Mouse (Mus musculus): ENCODE measurements around the gene Gm17482.
"Not testable (repeated sequence)": the region's sequence is repeated elsewhere in the genome, so short reads cannot be mapped to it uniquely, and the experiment has no call there.

Gene Gm17482

DNA sequence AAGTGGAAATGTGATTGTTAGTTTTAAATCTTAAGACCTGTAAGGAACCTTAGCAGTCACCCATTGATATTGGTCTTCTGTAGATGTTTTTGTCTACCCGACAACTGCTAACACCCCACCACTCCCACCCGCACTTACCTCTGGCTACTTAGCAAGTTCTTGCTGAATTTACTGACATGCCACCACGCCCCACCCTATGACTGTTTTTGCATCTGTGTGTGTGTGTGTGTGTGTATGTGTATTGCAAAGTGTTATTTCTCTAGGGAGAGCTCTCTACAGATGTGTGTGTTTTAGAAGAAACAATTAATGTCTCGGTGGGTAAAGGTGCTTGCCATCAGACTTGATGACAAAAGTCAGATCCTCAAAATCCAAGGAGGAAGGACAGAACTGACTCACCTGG is at the start of gene Gm17482:
Gm17482 (plus strand) TSS at position 301 of the 400 bp plus-strand sequence.
- CTCF ChIA-PET = no interaction called here

DNA sequence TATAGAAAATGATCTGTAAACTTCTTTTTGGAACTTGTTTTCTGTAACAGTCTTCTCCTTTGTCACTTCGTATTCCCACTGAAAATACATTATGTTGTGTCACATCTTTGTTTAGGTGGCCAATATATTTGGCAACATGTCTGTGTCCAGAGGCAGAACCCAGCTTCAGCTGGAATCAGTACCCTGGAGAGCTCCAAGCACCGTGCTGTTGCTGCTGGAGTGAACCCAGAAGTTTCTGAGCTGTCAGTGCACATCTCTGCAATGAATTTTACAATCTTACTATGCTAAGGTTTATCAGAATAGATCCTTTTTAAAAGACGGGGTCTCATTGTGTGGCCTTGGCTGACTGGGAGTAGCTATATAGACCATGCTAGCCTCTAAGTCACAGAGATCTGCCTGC is 48.3 kb upstream of the Gm17482 start:
- CTCF ChIA-PET = no interaction called here

DNA sequence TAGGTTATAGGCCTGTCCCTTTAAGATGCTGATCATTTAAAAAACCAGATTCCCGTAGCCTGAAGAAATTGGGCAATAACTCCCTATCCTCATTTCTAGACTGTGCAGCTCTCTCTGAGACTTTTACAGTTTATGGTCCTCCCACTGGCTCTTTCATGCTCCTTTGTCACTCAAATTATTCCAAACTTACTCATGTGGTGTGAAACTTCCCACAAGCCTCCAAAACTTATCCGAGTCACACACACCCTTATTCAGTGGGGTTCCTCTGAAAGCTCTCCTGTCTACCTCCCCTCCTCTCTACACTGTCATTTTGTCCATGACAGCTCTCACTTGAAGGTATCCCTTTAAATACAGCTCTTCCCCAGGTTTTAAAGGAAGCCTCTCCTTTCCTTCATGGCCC is 46.0 kb upstream of the Gm17482 start:
- CTCF ChIA-PET = no interaction called here

DNA sequence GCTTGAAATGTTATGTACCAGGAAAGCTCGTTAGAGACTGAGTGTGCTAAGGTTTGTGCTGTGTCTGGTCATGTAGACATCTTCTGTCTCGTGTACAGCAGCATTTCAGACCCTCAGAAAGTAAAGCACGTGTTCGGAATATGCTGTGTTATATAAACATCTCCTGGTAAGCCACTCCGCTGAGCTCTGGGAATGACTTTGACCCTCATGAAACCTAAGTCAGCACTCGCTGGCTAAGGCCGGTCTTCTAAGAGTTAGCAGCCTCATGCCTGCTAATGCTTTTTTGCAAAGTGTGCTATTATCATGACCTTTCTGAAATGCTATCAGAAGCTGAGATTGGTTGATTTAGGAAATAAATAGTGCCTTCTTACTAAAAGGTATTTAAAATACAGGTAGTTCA is 36.0 kb upstream of the Gm17482 start:
- CTCF ChIA-PET = no interaction called here

GRCm38 (mm10) chr6:115200753-115201152 is 26.4 kb upstream of the Gm17482 start:
- CTCF ChIA-PET = no interaction called here

DNA sequence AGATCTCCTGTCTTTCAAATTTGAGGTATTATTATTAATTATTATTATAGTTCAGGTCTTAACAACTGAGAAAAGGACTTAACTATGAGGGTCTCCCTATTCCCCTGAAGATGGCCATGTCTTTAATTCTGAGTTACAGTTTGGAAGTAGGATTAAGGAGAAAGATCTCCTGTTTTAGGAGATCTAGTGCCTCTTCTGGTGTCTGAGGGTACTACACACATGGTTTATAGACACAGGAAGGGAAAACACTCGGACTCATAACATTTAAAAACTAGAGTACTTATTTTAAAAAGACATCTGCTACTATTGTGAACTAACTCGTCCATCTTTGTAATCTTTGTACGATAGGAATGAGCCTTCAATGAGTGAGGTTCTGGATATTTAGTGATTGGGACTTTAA is 24.1 kb upstream of the Gm17482 start:
- CTCF ChIA-PET = no interaction called here

DNA sequence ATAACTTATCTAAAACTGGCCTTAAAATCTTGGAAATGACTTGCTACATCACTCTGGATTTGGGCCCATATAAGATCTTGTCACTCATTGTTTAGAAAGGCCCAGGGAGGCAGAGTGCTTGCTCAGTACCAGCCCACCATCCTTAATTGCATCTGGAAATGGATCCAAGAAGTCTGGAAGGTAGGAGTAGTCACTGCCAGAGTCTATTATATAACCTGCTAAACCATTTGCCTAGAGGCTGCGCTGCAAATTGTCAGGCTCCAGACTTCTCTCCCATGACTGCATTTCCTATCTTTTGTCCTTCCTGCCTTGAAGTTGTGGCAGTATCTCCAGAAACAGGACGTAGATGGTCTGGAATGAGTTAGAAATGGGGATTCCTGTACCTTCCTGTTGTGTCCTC is 17.0 kb upstream of the Gm17482 start:
- CTCF ChIA-PET = no interaction called here

GRCm38 (mm10) chr6:115210820-115211219 is 16.3 kb upstream of the Gm17482 start:
- CTCF ChIA-PET = interaction anchor here (0.6 kb wide), 1 partner anchor 17 kb away, joined by 8 read pairs; no protein-coding TSS in a partner anchor

GRCm38 (mm10) chr6:115212132-115212903 is 14.8 kb upstream of the Gm17482 start:
- CTCF ChIA-PET = no interaction called here

DNA sequence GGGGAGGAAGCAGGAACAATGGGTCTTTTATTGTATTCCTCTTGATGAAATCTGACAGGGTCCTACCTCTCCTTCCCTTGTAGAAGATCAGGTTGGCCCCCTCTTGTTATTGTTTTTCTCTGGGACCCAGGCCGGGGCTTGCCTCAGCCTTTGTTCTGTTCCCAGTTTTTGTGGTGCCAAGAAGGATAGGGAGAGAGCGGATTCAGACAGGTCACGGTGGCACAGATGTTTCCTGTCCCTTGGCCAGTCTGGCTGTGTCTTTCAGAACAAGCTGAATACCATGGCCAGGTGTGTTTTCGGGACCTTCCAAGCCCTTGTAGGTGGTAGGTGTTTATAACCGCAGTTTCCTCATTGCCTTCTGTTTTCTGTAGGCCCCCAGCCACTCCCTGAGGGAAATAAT is 14.0 kb upstream of the Gm17482 start:
- CTCF ChIA-PET = no interaction called here

DNA sequence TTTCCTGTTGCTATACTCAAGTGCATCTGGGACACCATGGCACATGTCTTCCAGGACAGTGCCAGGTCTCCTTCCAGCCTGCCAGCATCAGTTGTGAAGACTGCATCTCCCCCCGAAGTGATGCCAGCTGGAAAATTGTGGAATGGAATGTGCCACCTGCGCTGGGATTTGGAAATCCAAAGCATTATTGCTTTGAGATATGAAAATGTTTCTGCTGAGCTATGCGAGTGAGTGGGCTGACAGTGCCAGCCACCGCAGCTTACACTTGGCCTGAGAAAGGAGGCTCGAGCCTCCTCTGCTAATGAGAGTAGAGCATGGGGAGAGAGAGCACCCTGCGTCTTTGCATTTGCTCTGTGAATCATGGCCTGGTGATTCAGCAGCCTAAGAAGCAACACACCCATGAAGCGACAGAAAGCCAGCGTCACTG is 5.9 kb upstream of the Gm17482 start:
- CTCF ChIA-PET = no interaction called here

DNA sequence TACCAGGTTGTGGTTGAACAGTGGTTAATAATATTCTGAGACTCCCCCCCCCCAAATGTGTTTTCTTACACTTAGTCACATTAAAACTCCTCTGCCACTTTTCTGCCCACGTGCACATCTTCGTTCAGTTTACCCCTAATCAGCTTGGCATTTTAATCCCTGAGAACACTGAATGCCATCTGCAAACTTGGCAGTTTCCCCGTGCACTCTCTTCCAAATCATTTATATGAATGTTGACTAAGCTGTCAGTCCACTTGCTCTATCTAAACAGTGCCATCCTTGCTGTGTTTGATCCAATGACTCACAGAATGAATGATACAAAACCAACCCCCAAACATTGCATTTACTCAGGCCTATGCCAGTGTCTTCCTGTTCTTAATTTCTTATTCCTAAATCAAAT is 1.6 kb upstream of the Gm17482 start:
- CTCF ChIA-PET = interaction anchor here (0.7 kb wide), 1 partner anchor 410 kb away, joined by 3 read pairs; no protein-coding TSS in a partner anchor

- CTCF ChIA-PET = interaction anchor here (0.6 to 0.7 kb wide), 3 partner anchors 16 to 33 kb away, joined by 4 to 8 read pairs (median 5); no protein-coding TSS in a partner anchor
These were observed 386 bp downstream of the Gm17482 start for GRCm38 (mm10) chr6:115227529-115227928.

GRCm38 (mm10) chr6:115230557-115230956 is 3.4 kb downstream of the Gm17482 start:
- CTCF ChIA-PET = no interaction called here

DNA sequence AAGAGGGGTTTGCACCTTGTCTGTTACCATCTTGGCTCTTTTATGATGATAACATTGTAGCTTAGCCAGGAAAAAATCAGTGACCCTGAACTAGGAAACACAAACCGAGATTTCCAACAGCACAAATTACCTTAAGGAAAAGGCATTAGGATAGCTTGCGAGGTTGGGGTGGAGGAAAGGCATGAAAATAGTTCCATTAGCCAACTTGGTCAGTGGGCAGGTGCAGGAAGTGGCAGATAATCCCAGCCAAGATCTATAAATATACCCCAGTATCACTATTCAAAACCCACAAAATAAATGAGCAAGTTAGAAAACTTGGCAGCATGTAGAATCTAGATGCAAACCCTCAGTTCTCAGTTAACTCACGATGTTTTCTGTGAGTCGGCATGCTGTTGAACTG is 4.7 kb downstream of the Gm17482 start:
- CTCF ChIA-PET = no interaction called here

DNA sequence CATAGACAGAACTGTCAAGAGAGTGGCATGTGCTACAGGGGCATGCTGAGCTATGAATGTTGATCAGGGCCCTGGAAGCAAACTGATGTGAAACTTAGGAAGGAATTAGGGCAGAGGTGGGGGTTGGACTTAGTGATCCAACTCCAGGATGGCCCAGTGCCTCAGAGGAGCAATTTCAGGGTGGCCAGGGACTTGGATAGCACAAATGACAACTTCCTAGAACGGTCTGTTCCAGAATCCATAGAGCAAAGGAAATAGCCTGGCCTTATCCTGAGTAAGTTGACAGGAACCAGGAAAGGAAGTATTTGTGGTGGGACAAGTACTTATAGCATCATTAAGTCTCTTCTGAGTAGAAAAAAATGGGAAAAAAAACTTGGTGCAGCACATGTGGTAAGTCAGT is 5.4 kb downstream of the Gm17482 start:
- CTCF ChIA-PET = no interaction called here

GRCm38 (mm10) chr6:115238031-115239027 is 11.2 kb downstream of the Gm17482 start:
- CTCF ChIA-PET = no interaction called here

- CTCF ChIA-PET = no interaction called here
These were observed 12.2 kb downstream of the Gm17482 start for GRCm38 (mm10) chr6:115239335-115239734.

GRCm38 (mm10) chr6:115240431-115240830 is 13.3 kb downstream of the Gm17482 start:
- CTCF ChIA-PET = not testable (repeated sequence)

- CTCF ChIA-PET = no interaction called here
These were observed 14.1 kb downstream of the Gm17482 start for GRCm38 (mm10) chr6:115241131-115241699.

DNA sequence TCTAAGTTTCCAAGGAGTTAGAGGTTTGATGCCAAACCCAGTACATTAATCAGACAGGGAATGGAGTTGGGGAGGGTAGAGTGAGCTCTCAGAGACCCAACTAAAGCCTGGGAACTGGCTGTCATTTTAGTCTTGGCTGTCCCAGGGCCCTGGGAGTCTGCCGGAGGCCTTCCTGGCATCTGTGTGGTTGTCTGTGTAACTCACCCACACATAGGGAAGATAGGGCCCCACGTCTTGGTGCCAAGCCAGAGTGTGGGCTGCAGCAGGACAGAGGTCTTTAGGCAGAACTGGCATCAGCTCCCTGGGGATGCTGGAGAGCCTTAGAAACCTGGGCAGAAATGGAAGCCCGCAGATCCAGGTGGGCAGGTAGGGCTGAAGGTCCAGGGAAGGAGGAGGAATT is 14.8 kb downstream of the Gm17482 start:
- CTCF ChIA-PET = no interaction called here

- CTCF ChIA-PET = no interaction called here
These were observed 17.1 kb downstream of the Gm17482 start for GRCm38 (mm10) chr6:115244222-115244621.
